Mouse (Mus musculus): ENCODE measurements around the gene H3f3b.

Gene H3f3b

DNA sequence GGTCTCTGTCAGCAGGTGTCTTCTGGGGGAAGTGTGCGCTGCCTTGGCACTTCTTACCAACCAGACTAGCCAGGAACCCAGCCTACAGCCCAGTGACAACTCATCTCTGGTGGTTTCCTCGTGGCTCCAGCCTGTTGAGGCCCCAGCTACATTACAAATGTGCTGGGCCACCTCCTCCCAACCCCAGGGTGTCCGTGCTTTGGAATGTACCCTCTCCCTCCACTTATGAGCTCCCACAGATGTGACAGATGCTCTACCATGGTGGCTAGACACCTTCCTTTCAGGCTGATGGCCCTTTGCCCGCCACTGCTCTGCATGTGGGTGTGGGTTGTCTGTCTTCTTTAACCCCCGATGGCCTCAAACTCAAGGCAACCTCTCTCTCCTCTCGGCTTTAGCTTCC, 26.0 kb downstream of the H3f3b start:
- DNase-seq (ENCODE audit: low spot score in 2 of 2), result no peak

DNA sequence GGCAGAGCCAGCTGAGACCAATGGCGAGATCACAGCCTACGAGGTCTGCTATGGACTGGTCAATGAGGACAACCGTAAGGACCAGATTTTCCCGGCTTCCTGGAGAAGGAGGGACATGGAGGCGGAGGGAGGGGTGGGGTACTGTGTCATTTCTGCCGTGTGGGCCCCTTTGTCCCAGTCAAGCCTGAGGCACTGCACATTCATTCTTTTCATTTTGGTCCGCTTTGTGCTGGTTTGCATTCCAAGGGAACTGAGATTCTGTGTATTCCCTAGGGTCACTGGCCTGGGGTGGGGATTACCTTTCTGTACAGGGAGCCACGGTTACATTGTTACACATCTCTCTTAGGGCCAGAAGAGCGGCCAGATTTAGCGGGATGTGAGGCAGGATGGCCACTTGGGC, 27.2 kb downstream of the H3f3b start:
- DNase-seq (ENCODE audit: low spot score in 2 of 2), result no peak

DNA sequence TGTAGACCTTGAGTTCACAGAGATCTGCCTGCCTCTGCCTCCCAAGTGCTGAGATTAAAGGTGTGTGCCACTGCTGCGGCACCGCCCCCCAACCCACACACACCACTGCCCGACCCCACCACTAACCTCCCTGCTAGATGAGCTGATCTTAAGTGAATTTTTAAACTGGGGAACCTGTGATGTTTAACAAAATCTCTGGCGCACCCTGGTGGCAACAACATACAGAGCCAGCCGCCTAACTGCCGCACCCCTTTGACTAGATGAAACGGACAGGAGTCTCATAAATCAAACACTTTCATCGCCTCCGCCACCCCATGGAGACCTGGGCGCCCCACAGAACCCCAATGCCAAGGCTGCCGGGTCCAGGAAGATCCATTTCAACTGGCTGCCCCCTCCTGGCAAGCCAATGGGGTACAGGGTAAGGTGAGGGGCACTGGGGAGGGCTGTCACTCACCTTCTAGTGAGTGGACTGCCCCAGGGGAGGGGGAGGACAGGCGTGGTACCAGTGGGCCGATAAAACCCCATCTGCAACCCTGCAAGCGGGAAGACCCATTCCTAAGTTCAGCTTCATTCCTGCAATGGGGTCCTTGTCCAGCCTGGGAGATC, 28.1 kb downstream of the H3f3b start:
- peak in 1 of 2 experiments; percentile 67 for DNase-seq (ENCODE audit: low spot score in 2 of 2)

DNA sequence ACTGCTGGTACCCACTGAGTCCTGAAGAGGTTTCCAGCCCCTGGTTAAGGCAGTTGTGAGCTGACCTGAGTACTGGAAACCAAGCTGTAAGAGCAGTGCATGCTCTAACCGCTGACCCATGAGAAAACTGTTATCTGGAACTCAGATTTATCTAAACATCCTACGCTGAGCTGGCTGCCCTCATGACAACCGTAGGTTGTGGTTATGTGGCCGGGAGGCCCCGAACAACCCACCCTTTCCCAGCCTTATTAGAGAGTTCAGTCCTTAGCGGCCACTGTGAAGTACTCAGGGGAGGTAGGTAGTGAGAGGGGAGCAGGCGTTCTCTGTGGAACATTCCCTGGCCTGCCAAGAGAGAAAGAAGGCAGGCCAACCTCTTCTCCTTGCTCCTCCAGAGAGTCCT, 28.7 kb downstream of the H3f3b start:
- DNase-seq (ENCODE audit: low spot score in 2 of 2), result no peak

DNA sequence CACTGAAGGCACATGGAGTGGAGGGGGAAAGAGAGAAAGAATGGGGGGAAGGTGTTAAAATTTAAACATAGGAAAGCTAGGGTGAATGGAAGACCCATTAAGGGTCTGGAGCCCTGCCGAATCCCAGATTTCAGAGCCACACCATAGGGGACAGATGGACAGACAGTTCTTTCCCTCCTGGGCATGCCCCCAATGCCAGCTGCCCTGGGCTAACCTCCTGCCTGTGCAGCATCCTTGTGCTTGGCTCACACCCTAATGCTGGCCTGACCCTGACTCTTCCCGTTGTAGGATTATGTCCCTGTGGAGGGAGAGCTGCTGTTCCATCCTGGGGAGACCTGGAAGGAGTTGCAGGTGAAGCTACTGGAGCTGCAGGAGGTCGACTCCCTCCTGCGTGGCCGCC, 30.1 kb downstream of the H3f3b start:
- no peak for DNase-seq (ENCODE audit: low spot score in 2 of 2)

DNA sequence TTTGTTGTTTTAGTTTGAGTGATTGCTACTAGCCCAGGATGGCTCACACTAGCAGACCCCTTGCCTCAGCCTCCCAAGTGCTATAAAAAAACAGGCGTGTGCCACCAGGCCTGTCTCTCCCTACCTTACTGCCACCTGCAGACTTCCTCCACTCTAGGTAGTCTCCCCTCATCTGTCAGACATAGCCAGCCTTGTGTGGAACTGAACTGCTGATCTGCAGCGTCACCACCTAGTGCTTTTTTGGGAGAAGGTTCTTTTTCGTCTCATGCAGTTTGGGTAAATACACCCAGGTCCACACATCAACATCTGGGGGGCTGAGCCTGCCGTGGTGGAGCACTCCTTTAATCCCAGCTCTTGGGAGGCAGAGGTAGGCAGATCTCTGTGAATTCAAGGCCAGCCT, 30.7 kb downstream of the H3f3b start:
- DNase-seq (ENCODE audit: low spot score in 2 of 2), result no peak

DNA sequence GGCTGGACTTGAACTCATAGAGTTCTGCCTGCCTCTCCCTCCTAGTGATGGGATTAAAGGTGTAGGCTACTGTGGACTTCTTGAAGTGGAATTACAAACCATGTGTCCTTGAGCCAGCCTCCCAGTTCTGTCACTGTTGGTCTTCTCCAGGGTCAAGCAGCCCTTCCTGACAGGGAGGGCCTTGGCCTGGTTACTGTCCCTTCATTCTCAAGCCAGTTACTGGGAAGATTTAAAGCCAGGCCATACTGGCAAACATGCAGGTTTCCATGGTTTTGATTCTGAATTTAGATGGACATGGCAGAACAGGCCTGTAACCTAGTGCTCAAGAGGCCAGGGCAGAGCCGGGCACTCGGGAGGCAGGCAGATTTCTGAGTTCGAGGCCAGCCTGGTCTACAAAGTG, 32.5 kb downstream of the H3f3b start:
- no peak for DNase-seq (ENCODE audit: low spot score in 2 of 2)

DNA sequence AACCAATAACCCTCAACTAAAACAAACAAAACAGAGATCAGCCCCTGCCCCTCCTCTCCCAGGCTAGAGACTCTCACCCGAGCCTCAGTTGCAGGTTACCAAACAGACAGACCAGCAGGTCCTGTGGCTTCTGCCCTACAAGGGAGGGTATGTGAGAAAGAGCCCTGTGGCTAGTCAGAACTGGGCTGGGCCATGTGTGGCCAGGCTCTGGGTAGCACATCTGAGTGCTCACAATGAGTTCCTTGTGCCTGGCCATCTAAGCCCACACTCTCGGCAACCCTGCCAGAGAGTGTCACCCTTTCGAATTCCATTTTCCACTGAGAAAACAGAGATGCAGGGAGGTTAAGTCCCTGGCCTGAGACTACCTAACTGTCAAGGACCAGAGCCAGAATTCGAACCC, 35.7 kb downstream of the H3f3b start:
- DNase-seq (ENCODE audit: low spot score in 2 of 2), result no peak

DNA sequence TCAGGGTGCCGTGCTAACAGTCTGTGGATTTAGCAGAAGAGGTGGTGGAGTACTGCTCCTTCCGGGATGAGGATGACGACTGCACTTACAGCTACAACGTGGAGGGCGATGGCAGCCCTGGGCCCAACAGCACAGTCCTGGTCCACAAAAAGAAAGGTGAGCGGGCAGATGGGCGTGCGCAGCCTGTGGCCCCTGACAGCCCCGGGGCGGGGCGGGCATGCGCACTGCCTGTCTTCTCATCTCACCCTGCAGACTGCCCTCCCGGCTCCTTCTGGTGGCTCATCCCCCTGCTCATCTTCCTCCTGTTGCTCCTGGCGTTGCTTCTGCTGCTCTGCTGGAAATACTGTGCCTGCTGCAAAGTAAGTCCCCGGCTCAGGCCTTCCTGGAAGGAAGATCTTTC, 38.1 kb downstream of the H3f3b start:
- no peak for DNase-seq (ENCODE audit: low spot score in 2 of 2)

DNA sequence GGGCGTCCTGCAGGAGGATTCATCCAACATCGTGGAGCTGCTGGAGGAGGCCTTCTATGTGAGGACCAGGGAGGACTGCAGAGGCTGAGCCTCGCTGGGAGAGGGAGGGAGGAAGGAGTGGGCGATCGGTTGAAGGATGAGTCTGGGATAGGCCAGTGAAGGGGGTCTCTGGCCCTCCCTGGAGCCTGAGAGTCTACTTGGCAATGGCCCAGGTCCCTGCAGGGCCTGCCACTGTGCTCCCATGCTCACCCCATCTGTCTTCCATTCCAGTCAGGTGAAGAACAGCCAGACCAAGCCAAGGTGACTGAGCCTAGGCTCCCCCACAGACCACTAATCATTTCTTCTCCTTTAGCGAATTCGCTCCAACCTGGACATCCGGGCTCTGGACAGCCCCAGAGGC, 44.5 kb downstream of the H3f3b start:
- DNase-seq (ENCODE audit: low spot score in 2 of 2), result no peak

DNA sequence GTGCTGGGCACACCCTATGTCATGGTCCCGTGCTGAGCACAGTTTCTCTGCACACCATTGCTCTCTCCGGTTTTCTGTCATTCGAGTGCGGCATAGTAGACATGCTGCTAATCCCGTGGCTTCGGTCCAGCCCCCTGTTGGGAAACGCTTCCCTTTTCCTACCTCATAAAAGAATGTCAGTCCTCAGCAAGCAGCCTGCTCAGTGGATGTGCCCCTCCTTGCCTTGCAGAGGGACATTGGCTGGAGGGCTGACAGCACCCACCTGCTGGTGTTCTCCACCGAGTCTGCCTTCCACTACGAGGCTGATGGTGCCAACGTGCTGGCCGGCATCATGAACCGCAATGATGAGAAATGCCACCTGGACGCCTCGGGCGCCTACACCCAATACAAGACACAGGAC, 45.3 kb downstream of the H3f3b start:
- DNase-seq (ENCODE audit: low spot score in 2 of 2), result no peak

DNA sequence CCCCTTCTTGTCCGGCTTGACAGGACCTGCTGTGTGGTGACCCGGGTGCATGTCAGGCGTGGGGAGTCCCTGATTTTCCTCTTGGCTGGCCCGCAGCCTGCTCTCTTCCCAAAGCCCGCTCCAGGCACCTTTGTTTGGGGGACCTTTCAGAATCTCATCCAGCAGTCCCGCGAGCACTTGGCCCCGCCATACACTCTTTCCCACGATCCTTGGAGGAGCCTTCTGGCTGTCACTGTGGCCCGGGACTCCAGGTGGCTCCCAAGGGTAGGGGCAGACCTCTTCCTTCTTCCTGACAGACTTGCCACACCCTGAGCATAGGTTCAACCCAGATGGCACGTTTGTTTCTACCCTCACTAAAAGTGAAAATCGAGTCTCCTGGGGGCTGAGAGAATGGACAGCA, 52.2 kb downstream of the H3f3b start:
- no peak for DNase-seq (ENCODE audit: low spot score in 2 of 2)

DNA sequence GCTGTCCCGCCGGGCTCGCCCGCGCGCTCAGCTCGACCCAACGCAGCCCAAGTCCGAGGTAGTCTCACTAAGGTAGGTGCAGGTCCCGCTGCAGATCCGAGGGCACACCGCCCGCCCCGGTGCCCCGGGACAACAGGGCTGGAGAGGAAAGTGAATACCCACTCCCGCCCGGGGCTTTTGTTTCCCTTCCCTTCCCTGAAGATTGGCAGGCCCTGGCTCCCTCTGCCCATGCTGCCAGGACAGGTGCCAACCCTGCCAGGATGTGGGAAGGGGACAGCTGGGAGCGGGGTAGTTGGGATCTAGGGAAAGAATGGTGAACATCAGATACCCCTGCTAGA, 52.7 kb downstream of the H3f3b start:
- DNase-seq (ENCODE audit: low spot score in 2 of 2), result no peak

DNA sequence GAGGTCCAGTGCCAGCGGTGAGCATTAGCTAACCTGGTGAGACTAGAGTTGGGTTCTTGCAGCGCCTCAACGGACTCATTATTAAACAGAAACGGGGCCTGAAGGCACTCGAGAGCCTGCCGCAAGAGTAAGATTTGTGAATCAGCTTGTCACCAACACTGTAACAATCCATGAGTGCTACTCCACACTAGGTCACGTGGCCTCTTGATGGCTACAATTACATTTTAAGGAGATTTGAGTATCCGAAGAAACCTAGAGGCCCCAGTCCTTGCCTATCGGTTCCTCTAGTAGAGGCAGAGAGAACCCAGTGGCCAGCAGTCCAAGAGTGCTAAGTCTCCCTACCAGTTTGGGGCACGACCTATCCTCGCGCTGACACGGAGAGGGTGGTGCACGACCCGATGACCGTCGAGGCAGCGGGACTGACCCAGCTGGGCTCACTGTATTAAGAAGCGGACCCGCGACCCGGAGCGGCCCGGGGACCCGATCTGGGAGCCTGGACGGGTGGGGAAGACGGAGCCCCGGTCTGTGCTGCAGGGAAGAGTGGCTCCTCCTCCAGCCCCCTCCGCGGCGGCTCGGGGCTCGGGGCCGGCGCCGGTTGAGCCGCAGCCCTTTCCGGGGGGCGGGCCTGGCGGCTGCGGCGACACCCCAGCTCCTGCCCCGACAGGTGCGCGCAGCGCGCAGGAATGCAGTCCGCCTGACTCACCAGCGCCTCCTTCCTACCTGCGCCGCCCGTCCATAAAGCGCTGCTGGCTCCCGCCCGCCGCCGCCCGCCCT, 53.3 kb downstream of the H3f3b start, which contains the start of gene Itgb4:
Gene Itgb4 (plus strand): TSS at position 401 of the 774 bp plus-strand sequence.
- no peak for DNase-seq (ENCODE audit: low spot score in 2 of 2)
